Mouse (Mus musculus) olfactory bulb, adult 2 months (tissue): Measurements from ENCODE around the gene Gm26566. TPM values are rescaled to one million over a fixed set of nuclear protein-coding genes. Genes with fewer than 3 reads are reported as not detected.
A peak's percentile ranks its signal among the peaks of the same experiment; 100 is the strongest.
"Not testable (repeated sequence)": the region's sequence is repeated elsewhere in the genome, so short reads cannot be mapped to it uniquely, and the experiment has no call there.

Experiments
- H3K27ac ChIP-seq: fragments of 200-500 bp; 2 replicates; pipeline ENCODE4 v1.5.1; 2012; ENCODE audit warnings: low read depth, low read length; ENCODE audit not compliant: insufficient read depth
- H3K4me1 ChIP-seq: fragments of 200-500 bp; 2 replicates; pipeline ENCODE4 v1.6.1; 2012; ENCODE audit warnings: low read length; ENCODE audit not compliant: control insufficient read depth, insufficient read depth
- H3K4me3 ChIP-seq: fragments of 200-500 bp; 2 replicates; pipeline ENCODE4 v1.5.1; 2012; ENCODE audit warnings: mild to moderate bottlenecking, low read depth, low read length, moderate library complexity; ENCODE audit not compliant: insufficient read depth
- CTCF ChIP-seq: fragments of 200-500 bp; IDR thresholded peaks from 2 replicates; pipeline ENCODE4 v1.5.1; 2012; ENCODE audit warnings: low read depth, mild to moderate bottlenecking, low read length, moderate library complexity; ENCODE audit not compliant: insufficient read depth
- WGBS: fragments of 180-500 bp; shearing (Covaris S2); methylation state at CpG from one replicate; pipeline ENCODE4 v1.1.7; 2018; 5-methylcytosine and 5-hydroxymethylcytosine counted together
- polyA plus RNA-seq: library from polyadenylated mRNA; stranded (reverse); fragments of >200 nt; gene quantifications from 2 replicates; pipeline ENCODE4 v1.2.4, GENCODE M21; 2012; ENCODE audit warnings: low replicate concordance; ENCODE audit not compliant: missing spikeins, insufficient read depth, insufficient read length

Gene Gm26566
- polyA plus RNA-seq, 1 experiment, result not detected

DNA sequence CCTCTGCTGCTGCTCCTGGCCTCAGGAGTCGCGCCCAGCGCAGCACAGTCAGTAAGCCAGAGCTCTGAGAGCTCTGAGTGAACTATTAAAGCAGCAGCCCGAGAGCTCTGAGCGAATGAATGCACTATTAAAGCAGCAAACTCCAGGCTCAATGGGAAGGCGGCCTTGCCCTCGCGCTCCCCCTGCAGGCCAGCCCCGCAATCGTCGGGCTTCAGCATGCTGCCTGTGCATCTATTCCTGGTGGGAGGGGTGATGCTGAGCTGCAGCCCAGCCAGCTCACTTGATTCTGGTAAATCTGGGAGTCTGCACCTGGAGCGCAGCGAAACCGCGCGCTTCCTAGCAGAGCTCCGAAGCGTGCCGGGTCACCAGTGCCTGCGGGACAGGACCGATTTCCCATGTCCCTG, 36.0 kb downstream of the Gm26566 start:
- peak overlapping the region; percentile 43 for H3K4me3 ChIP-seq
- peak; percentile 55 for TF ChIP-seq CTCF
- not testable (repeated sequence) for H3K27ac ChIP-seq, H3K4me1 ChIP-seq
- WGBS, result under 1% methylated on average over 19 of the region's 21 CpGs

DNA sequence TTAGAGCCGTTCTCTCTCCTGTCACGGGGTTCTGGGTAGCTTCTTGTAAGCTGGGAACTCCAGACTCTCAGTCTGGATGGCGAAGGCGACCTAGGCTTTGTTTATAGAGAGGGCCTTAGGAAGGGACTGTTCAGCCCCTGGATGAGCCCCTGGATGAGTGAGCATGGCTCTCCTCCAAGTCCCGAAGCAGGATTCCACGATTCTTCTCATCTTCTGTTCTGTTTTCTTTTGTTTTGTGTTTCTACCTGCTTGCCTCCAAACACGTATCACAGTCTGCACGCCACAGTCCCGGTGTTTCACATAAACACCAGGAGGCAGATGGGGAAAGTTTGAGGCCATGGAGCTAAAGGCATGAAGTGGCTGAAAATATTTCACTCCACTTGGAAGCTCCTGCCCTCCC, 37.1 kb downstream of the Gm26566 start:
- not testable (repeated sequence) for H3K4me1 ChIP-seq, H3K4me3 ChIP-seq, H3K27ac ChIP-seq
- WGBS, result 88% methylated on average over 9 of the region's 9 CpGs

DNA sequence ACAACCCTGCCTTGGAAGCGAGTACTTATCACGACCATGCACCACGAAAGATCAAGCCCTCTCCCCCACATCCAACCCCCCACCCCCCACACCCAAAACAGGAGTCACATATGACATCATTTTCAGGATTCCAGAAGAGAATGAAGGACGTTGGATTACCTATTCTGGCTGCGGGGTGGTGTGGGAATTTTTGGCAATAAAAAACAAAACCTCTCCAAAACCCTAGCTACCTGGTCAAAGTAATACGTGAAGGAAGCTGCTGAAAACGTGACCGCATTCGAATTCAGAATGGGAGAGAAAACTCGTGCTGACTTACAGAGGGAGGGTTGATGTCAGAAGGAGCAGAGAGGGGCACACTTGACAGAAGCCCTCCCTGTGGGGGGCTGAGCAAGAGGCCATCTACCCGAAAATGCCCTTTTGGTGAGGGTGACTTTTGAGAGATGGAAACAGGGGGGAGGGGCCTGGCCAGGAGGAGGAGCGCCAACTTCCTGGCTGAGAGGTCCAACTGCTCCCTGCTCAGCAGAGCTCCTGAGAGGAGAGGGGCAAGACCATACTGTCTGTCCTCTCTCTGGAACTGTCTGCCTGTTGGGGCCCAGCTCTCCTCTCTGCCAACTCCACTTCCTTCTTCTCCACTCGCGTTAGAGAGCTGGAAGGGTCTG, 38.1 kb downstream of the Gm26566 start, which contains the start of gene Gm13283:
Gene Gm13283 (plus strand): TSS at position 510 of the 659 bp plus-strand sequence.
- WGBS, result 28% methylated on average over 10 of the region's 14 CpGs
- H3K4me3 ChIP-seq, result peak within 1 kb of the TSS; percentile 40
- not testable (repeated sequence) for H3K4me1 ChIP-seq, H3K27ac ChIP-seq

DNA sequence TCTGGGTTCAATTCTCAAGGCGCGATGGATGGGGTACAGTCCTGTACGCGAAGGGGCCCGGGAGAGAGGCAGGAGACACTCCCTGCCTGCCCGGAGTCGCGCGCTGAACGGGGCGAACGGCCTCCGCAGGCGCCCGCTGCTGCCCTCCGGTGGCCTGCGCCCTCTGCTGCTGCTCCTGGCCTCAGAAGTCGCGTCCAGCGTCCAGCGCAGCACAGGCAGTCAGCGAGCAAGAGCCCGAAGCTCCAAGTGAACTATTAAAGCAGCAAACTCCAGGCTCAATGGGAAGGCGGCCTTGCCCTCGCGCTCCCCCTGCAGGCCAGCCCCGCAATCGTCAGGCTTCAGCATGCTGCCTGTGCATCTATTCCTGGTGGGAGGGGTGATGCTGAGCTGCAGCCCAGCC, 38.8 kb downstream of the Gm26566 start:
- WGBS, result under 1% methylated on average over 23 of the region's 28 CpGs
- H3K4me3 ChIP-seq, result peak overlapping the region; percentile 40
- not testable (repeated sequence) for H3K27ac ChIP-seq, H3K4me1 ChIP-seq

DNA sequence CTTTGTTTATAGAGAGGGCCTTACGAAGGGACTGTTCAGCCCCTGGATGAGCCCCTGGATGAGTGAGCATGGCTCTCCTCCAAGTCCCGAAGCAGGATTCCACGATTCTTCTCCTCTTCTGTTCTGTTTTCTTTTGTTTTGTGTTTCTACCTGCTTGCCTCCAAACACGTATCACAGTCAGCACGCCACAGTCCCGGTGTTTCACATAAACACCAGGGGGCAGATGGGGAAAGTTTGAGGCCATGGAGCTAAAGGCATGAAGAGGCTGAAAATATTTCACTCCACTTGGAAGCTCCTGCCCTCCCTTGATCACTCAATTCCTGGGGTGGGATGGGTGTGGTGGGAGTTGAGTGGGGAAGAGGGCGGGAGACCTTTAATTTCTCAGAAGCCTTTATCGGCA, 40.2 kb downstream of the Gm26566 start:
- 84% methylated on average over 6 of the region's 8 CpGs for WGBS
- H3K27ac ChIP-seq, H3K4me1 ChIP-seq, H3K4me3 ChIP-seq: not testable (repeated sequence)

DNA sequence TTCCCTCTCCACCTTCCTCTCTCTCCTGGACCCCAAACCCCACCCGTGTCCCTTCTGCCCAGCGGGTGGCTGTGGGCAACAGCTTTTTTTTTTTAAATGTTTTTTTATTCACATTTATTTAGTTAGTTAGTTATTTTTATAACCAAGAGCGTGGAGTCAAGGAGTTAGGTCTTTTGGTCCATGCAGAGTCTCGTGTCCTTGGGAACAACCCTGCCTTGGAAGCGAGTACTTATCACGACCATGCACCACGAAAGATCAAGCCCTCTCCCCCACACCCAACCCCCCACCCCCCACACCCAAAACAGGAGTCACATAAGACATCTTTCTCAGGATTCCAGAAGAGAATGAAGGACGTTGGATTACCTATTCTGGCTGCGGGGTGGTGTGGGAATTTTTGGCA, 40.7 kb downstream of the Gm26566 start:
- 72% methylated on average over 9 of the region's 9 CpGs for WGBS
- not testable (repeated sequence) for H3K4me3 ChIP-seq, H3K27ac ChIP-seq, H3K4me1 ChIP-seq

DNA sequence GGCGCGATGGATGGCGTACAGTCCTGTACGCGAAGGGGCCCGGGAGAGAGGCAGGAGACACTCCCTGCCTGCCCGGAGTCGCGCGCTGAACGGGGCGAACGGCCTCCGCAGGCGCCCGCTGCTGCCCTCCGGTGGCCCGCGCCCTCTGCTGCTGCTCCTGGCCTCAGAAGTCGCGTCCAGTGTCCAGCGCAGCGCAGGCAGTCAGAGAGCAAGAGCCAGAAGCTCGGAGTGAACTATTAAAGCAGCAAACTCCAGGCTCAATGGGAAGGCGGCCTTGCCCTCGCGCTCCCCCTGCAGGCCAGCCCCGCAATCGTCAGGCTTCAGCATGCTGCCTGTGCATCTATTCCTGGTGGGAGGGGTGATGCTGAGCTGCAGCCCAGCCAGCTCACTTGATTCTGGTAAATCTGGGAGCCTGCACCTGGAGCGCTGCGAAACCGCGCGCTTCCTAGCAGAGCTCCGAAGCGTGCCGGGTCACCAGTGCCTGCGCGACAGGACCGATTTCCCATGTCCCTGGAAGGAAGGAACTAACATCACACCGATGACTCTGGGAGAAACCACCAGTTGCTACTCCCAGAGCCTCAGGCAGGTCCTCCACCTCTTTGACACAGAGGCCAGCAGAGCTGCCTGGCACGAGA, 41.9 kb downstream of the Gm26566 start:
- peak overlapping the region; percentile 44 for H3K4me3 ChIP-seq
- not testable (repeated sequence) for H3K27ac ChIP-seq, H3K4me1 ChIP-seq
- 3% methylated on average over 42 of the region's 42 CpGs for WGBS

Other genes with a start within 250 kb of the Gm26566 start
- not detected in 2 replicates for gene Ifnb1, start 199.0 kb upstream of the Gm26566 start, polyA plus RNA-seq
- gene Ifna15, start 163.6 kb upstream of the Gm26566 start, polyA plus RNA-seq, result not detected in 2 replicates
- gene Ifna14, start 150.0 kb upstream of the Gm26566 start, polyA plus RNA-seq, result not detected in 2 replicates
- not detected in 2 replicates for gene Ifna9, start 129.4 kb upstream of the Gm26566 start, polyA plus RNA-seq
- not detected in 2 replicates for gene Ifna12, start 118.4 kb upstream of the Gm26566 start, polyA plus RNA-seq
- not detected in 2 replicates for gene C87499, start 87.4 kb upstream of the Gm26566 start, polyA plus RNA-seq
- gene Ifna13, start 77.3 kb upstream of the Gm26566 start, polyA plus RNA-seq, result not detected in 2 replicates
- not detected in 2 replicates for gene Ifna16, start 44.9 kb upstream of the Gm26566 start, polyA plus RNA-seq
- gene Ifna2, start 37.9 kb upstream of the Gm26566 start, polyA plus RNA-seq, result not detected in 2 replicates
- not detected in 2 replicates for gene Ifnab, start 30.4 kb upstream of the Gm26566 start, polyA plus RNA-seq
- not detected in 2 replicates for gene Klhl9, start 660 bp downstream of the Gm26566 start, polyA plus RNA-seq
- not detected in 2 replicates for gene Gm13271, start 33.1 kb downstream of the Gm26566 start, polyA plus RNA-seq
- not detected in 2 replicates for gene Gm13283, start 38.3 kb downstream of the Gm26566 start, polyA plus RNA-seq
- gene Gm13290, start 52.0 kb downstream of the Gm26566 start, polyA plus RNA-seq, result not detected in 2 replicates
- not detected in 2 replicates for gene Gm13289, start 55.1 kb downstream of the Gm26566 start, polyA plus RNA-seq
- gene Gm13272, start 58.0 kb downstream of the Gm26566 start, polyA plus RNA-seq, result not detected in 2 replicates
- not detected in 2 replicates for gene Ifnz, start 60.3 kb downstream of the Gm26566 start, polyA plus RNA-seq
- not detected in 2 replicates for gene Gm13276, start 63.9 kb downstream of the Gm26566 start, polyA plus RNA-seq
- not detected in 2 replicates for gene Gm13277, start 66.8 kb downstream of the Gm26566 start, polyA plus RNA-seq
- not detected in 2 replicates for gene Gm13278, start 69.7 kb downstream of the Gm26566 start, polyA plus RNA-seq
- gene Gm13275, start 72.7 kb downstream of the Gm26566 start, polyA plus RNA-seq, result not detected in 2 replicates
- gene Gm13279, start 75.6 kb downstream of the Gm26566 start, polyA plus RNA-seq, result not detected in 2 replicates
- not detected in 2 replicates for gene Gm13285, start 77.9 kb downstream of the Gm26566 start, polyA plus RNA-seq
- not detected in 2 replicates for gene Gm13287, start 81.4 kb downstream of the Gm26566 start, polyA plus RNA-seq
- not detected in 2 replicates for gene Gm13288, start 83.7 kb downstream of the Gm26566 start, polyA plus RNA-seq
- not detected in 2 replicates for gene Ifna7, start 94.4 kb downstream of the Gm26566 start, polyA plus RNA-seq
- gene Ifna11, start 98.2 kb downstream of the Gm26566 start, polyA plus RNA-seq, result not detected in 2 replicates
- gene Ifna6, start 105.6 kb downstream of the Gm26566 start, polyA plus RNA-seq, result not detected in 2 replicates
- not detected in 2 replicates for gene Ifna5, start 113.7 kb downstream of the Gm26566 start, polyA plus RNA-seq
- gene Ifna4, start 120.1 kb downstream of the Gm26566 start, polyA plus RNA-seq, result not detected in 2 replicates
- not detected in 2 replicates for gene Ifna1, start 128.3 kb downstream of the Gm26566 start, polyA plus RNA-seq
- gene Ifne, start 158.4 kb downstream of the Gm26566 start, polyA plus RNA-seq, result not detected in 2 replicates